Mouse (Mus musculus) heart, postnatal 14 days (tissue): ENCODE results near the gene Mamstr. TPM values are rescaled to one million over a fixed set of nuclear protein-coding genes. Genes with fewer than 3 reads are reported as not detected.

Experiments used
- DNase-seq, 2 experiments: peaks; one replicate each; pipeline ENCODE4 v3.0.0; 2021 to 2022
- intact Hi-C: fragments of 180-260 bp; cut with DNase I; formaldehyde crosslinking; loops from one replicate; pipeline ENCODE4 v1.15.1; 2025
- total RNA-seq, 2 experiments: library from RNA; stranded (reverse); gene quantifications; 2 replicates each; pipeline ENCODE4 v1.2.3; 2021

The Mamstr gene
- total RNA-seq, 2 experiments from 2014 or later, result 6.4 to 6.9 TPM

DNA sequence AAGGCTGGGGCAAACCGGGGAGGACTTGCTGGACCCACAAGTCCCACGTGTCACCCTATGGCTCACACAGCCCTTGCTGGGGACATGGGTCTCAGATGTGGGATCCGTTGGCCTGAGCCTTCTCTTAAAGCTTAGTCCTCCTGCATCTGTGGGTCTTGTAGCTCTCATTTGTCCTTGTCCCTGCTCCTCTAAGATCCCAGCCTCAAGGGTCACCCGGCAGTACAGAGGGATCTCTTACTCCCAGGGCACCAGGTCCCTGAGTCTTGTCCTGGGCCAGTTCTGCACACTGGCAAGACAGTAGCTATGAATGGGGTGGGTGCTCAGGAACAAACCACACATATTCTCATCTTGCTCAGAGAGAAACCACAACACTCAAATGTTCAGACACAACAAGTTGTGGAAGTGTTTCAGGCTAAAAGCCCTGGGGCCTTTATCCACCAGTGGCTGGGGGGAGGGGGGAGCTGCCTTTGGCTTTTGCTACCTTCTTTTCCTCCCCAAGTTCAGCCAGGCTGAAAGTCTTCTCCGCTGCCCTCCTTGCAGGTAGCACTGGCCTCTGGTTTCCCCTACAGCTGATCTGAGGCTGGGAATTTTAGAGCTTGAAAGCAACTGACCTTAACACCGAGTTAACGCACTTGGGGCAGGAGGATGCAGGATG lies 43.7 kb downstream of the Mamstr start, which contains the start of gene Ntn5:
Ntn5 (plus strand) TSS at position 627 of the 655 bp plus-strand sequence.
- DNase-seq, result no peak

DNA sequence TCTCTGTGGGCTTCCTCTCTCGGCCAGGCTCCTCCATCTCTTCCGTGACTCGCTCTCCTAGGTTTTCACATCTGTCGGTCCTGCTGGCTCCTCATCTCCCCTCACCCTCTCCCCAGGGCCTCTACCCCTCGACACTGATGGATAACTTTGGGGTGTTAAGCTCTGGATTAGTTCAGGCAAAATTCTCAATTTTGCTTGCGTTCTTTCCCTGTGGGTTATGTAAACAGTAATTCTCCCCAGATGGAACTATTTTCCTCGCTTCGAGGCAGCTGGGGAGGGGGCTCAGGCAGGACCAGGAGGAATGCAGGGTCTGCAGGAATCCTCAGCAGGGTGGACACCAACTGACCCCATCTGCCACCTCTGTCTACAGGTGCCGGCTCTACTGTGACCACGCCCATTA lies 46.0 kb downstream of the Mamstr start:
- intact Hi-C loops, result no loop called here

More for the DNA sequence above, 43.7 kb downstream of the Mamstr start, which contains the start of gene Ntn5:
- intact Hi-C loops, result loop anchor here (2.0 kb wide), 2 partner anchors 55 to 93 kb away; no protein-coding TSS in a partner anchor

GRCm38 (mm10) chr7:45686841-45687240 lies 47.1 kb downstream of the Mamstr start:
- no peak for DNase-seq
- intact Hi-C loops, result no loop called here

More for the DNA sequence above, 46.0 kb downstream of the Mamstr start:
- no peak for DNase-seq

DNA sequence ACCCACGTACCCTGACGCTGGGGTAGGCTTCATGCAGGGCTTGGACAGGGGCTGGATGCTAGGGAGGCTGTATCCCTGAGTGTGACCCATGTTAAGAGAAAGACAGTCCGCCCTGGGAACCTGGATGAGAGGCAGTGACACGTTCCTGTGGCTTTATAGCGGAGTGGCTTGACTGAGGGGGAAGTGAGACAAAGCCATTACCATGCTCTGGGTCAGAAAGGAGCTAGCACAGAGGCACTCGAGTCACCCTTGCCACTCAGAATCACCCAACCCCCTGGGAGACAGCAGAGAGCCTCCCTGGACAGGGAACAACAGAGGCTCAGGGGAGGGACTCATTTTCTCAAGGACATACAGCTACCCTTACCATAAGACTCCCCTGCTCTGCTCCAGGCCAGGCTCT lies 49.3 kb downstream of the Mamstr start:
- no peak for DNase-seq
- intact Hi-C loops, result no loop called here

DNA sequence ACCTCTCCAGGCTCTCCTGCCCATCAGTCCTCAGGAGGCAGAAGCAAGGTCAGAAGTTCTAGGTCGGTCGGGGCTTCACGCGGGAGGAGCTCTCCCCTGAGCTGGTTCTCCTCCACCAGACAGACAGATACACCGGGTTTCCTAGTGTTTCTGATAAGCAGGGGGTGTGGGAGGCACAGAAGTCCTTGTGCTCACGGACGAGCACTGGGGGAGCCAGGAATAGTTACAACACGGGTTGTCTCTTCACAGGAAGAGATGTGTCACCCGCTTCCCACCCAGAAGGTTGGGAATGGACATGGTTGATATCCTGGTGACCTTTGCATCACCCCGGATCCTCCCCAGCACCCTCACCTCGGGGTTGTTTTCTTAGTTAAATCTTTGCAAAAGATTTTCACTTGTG lies 50.0 kb downstream of the Mamstr start:
- intact Hi-C loops, result no loop called here
- DNase-seq, result no peak

GRCm38 (mm10) chr7:45692364-45692763 lies 52.6 kb downstream of the Mamstr start:
- intact Hi-C loops, result no loop called here

DNA sequence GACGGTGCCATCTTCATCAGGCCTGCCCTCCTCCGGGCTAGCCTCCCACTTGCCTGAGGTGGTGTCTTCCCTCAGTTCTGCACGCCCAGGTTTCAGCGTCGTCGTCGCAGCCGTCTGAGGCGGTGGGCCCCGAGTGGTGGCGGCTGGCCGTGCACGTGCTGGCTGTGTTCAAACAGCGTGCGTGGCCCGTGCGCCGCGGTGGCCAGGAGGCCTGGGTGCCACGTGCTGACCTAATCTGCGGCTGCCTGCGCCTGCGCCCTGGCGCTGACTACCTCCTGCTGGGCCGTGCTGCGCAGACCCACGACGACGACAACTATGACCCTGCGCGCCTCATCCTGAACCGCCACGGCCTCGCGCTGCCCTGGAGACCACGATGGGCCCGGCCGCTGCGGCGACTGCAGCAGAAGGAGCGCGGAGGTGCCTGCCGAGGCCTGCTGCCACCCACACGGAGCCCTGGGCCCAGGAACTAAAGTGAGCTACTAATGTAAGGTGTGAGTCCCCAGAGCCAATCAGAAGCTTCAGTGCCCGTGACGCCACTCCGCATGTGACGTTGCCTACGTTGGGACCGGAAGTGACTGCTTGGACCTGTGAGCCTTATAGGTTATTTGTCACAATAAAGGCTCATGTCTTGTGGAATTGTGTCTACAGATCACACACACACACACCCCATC lies 54.3 kb downstream of the Mamstr start, which contains the start of gene Sec1:
Sec1 (minus strand) TSS at position 482 of the 671 bp plus-strand sequence.
- DNase-seq, result no peak
- intact Hi-C loops, result no loop called here

More at GRCm38 (mm10) chr7:45692364-45692763, 52.6 kb downstream of the Mamstr start:
- no peak for DNase-seq

GRCm38 (mm10) chr7:45695098-45695497 lies 55.3 kb downstream of the Mamstr start:
- intact Hi-C loops, result no loop called here
- DNase-seq, result no peak

Other genes starting within 250 kb of the Mamstr start
- gene Snrnp70, start 244.2 kb upstream of the Mamstr start, total RNA-seq, result 100 to 1,000 TPM; 126 to 138 TPM
- 1 to 10 TPM; 1.5 to 1.7 TPM for gene Kcna7, start 234.3 kb upstream of the Mamstr start, total RNA-seq
- gene Ntf5, start 226.3 kb upstream of the Mamstr start, total RNA-seq, result under 1 TPM in 1 of 2 experiments, not detected in 1; 0.14 TPM
- gene Lhb, start 219.2 kb upstream of the Mamstr start, total RNA-seq, result not detected
- 10 to 100 TPM; 86.1 to 90.2 TPM for gene Gys1, start 205.1 kb upstream of the Mamstr start, total RNA-seq
- 10 to 100 TPM; 25.3 to 26.3 TPM for gene Ruvbl2, start 201.9 kb upstream of the Mamstr start, total RNA-seq
- gene Ftl1, start 180.1 kb upstream of the Mamstr start, total RNA-seq, result 100 to 1,000 TPM; 231 to 265 TPM
- 10 to 100 TPM; 25.6 to 31.1 TPM for gene Bax, start 173.1 kb upstream of the Mamstr start, total RNA-seq
- gene Tulp2, start 158.1 kb upstream of the Mamstr start, total RNA-seq, result not detected
- 1 to 10 TPM; 2.8 to 4.6 TPM for gene Gm45808, start 153.2 kb upstream of the Mamstr start, total RNA-seq
- 1 to 10 TPM; 4.5 to 6.0 TPM for gene Dhdh, start 151.2 kb upstream of the Mamstr start, total RNA-seq
- 100 to 1,000 TPM; 116 to 137 TPM for gene Nucb1, start 129.6 kb upstream of the Mamstr start, total RNA-seq
- 10 to 100 TPM; 21.7 to 32.8 TPM for gene Ppp1r15a, start 113.7 kb upstream of the Mamstr start, total RNA-seq
- 1 to 10 TPM; 1.9 to 2.1 TPM for gene Plekha4, start 113.6 kb upstream of the Mamstr start, total RNA-seq
- under 1 TPM; 0.19 to 0.39 TPM for gene Hsd17b14, start 85.1 kb upstream of the Mamstr start, total RNA-seq
- 10 to 100 TPM; 85.5 to 94.6 TPM for gene Bcat2, start 69.8 kb upstream of the Mamstr start, total RNA-seq
- not detected for gene Fgf21, start 24.5 kb upstream of the Mamstr start, total RNA-seq
- gene Fut1, start 22.7 kb upstream of the Mamstr start, total RNA-seq, result under 1 TPM in 1 of 2 experiments, not detected in 1; 0.12 TPM
- gene Izumo1, start 18.2 kb upstream of the Mamstr start, total RNA-seq, result under 1 TPM; 0.54 to 0.67 TPM
- 10 to 100 TPM; 42.6 to 42.8 TPM for gene Rasip1, start 12.5 kb upstream of the Mamstr start, total RNA-seq
- gene Fut2, start 26.4 kb downstream of the Mamstr start, total RNA-seq, result under 1 TPM; 0.37 to 0.69 TPM
- gene Ntn5, start 44.0 kb downstream of the Mamstr start, total RNA-seq, result under 1 TPM; 0.12 to 0.24 TPM
- gene Sec1, start 54.4 kb downstream of the Mamstr start, total RNA-seq, result under 1 TPM in 1 of 2 experiments, not detected in 1; 0.12 TPM
- 1 to 10 TPM; 4.3 to 6.6 TPM for gene Car11, start 59.9 kb downstream of the Mamstr start, total RNA-seq
- 10 to 100 TPM; 24.7 to 27.1 TPM for gene Dbp, start 65.1 kb downstream of the Mamstr start, total RNA-seq
- gene Rpl18, start 75.5 kb downstream of the Mamstr start, total RNA-seq, result 100 to 1,000 TPM; 552 to 626 TPM
- 10 to 100 TPM; 17.5 to 18.8 TPM for gene Sphk2, start 78.0 kb downstream of the Mamstr start, total RNA-seq
- under 1 TPM; 0.17 to 0.24 TPM for gene Fam83e, start 81.2 kb downstream of the Mamstr start, total RNA-seq
- gene Spaca4, start 85.8 kb downstream of the Mamstr start, total RNA-seq, result not detected
- gene Lmtk3, start 143.8 kb downstream of the Mamstr start, total RNA-seq, result under 1 TPM in 1 of 2 experiments, not detected in 1; 0.12 TPM
- gene Sult2b1, start 144.7 kb downstream of the Mamstr start, total RNA-seq, result not detected
- gene Cyth2, start 174.6 kb downstream of the Mamstr start, total RNA-seq, result 10 to 100 TPM; 73.9 to 77.1 TPM
- under 1 TPM; 0.74 to 1.00 TPM for gene Kcnj14, start 184.8 kb downstream of the Mamstr start, total RNA-seq
- gene Grwd1, start 191.0 kb downstream of the Mamstr start, total RNA-seq, result 10 to 100 TPM in 1 of 2 experiments, 1 to 10 TPM in 1; 8.6 to 12.5 TPM
- gene Kdelr1, start 232.8 kb downstream of the Mamstr start, total RNA-seq, result 100 to 1,000 TPM; 103 to 109 TPM
- under 1 TPM; 0.34 to 0.41 TPM for gene Grin2d, start 238.4 kb downstream of the Mamstr start, total RNA-seq